Comparison of ENCODE assay signal across 10 mouse cellular contexts in genomic region chr10:43722711-43723614, GRCm38 (mm10).
A peak's percentile ranks its signal among the peaks of the same experiment; 100 is the strongest.
DNase-seq lines count a peak whose midpoint lies in the region; ATAC-seq and TF ChIP-seq lines count a peak whose summit lies in the region.
"Had no signal": no experiment of that assay in that cellular context is flagged by ENCODE, and none has a peak within 500 bp of the region (broad histone marks: within the 10 kb centered on the region; RNA-seq: fewer than 3 reads in every experiment).

No protein-coding gene starts in this region.

- no peaks in the 10 kb centered on the region for H3K36me3 ChIP-seq in limb, embryonic 11.5 days (ENCODE audit: control insufficient read depth, insufficient read depth, low read length)
- H3K36me3 ChIP-seq in midbrain, embryonic 12.5 days: no peaks in the 10 kb centered on the region
- H3K36me3 ChIP-seq: G1E had no signal

- no peak for DNase-seq in gastrocnemius, adult 2 months
- no peak for DNase-seq in gastrocnemius, adult 8-10 months (ENCODE audit: low spot score in 2 of 2)
- DNase-seq in embryo, embryonic 10 days (ENCODE audit: low spot score): peak; percentile 66
- DNase-seq in heart, postnatal 4 days: peak; percentile 20
- DNase-seq in limb, embryonic 11.5 days (ENCODE audit: low spot score): peak; percentile 89
- DNase-seq in thymus, postnatal 25 days: peak; percentile 44
- DNase-seq in left cerebral cortex, adult 11 months (ENCODE audit: low spot score): no peak

- peak overlapping the region; percentile 62 for H3K9ac ChIP-seq in limb, embryonic 11.5 days (ENCODE audit: low read length)
- H3K9ac ChIP-seq in midbrain, embryonic 12.5 days (replicated peaks): peak overlapping the region; percentile 37

- no peaks in the 10 kb centered on the region for H3K27me3 ChIP-seq in limb, embryonic 11.5 days (ENCODE audit: control insufficient read depth, insufficient read depth, low read length)
- H3K27me3 ChIP-seq in midbrain, embryonic 12.5 days: peaks cover 9% of the 10 kb centered on the region

- peaks cover 26% of the 10 kb centered on the region for H3K4me1 ChIP-seq in limb, embryonic 11.5 days (ENCODE audit: control insufficient read depth, insufficient read depth, low read length)
- peaks cover 19% of the 10 kb centered on the region for H3K4me1 ChIP-seq in midbrain, embryonic 12.5 days

- intact Hi-C loops in gastrocnemius, adult 2 months (cut with DNase I): no loop called here

- 1% methylated on average over 23 of the region's 23 CpGs for WGBS in limb, embryonic 11.5 days
- 3% methylated on average over 23 of the region's 23 CpGs for WGBS in midbrain, embryonic 12.5 days

- H3K9me3 ChIP-seq in limb, embryonic 11.5 days (ENCODE audit: control insufficient read depth, low read length): no peaks in the 10 kb centered on the region
- no peaks in the 10 kb centered on the region for H3K9me3 ChIP-seq in midbrain, embryonic 12.5 days
- H3K9me3 ChIP-seq: G1E had no signal

- no peak for TF ChIP-seq CTCF in gastrocnemius, adult 2 months (IDR thresholded peaks at IDR 0.05)

- peak overlapping the region; percentile 64 for H3K4me2 ChIP-seq in limb, embryonic 11.5 days (ENCODE audit: low read depth, severe bottlenecking)
- peak overlapping the region; percentile 71 for H3K4me2 ChIP-seq in midbrain, embryonic 12.5 days (replicated peaks)

- peak overlapping the region; percentile 66 for H3K4me3 ChIP-seq in gastrocnemius, adult 2 months
- peak overlapping the region; percentile 29 for H3K4me3 ChIP-seq in limb, embryonic 11.5 days (ENCODE audit: low read depth, low read length)
- H3K4me3 ChIP-seq in midbrain, embryonic 12.5 days: peak overlapping the region; percentile 35

- peak overlapping the region; percentile 68 for H3K27ac ChIP-seq in gastrocnemius, adult 2 months
- peak overlapping the region; percentile 99 for H3K27ac ChIP-seq in limb, embryonic 11.5 days (replicated peaks; ENCODE audit: low read depth, low read length)
- peak overlapping the region; percentile 5; the same call in 1 of the 2 replicates for H3K27ac ChIP-seq in midbrain, embryonic 12.5 days (replicated peaks)
- H3K27ac ChIP-seq: macrophage had no signal

- ATAC-seq in limb, embryonic 11.5 days (ENCODE audit: insufficient number of reproducible peaks, low FRiP score, low TSS enrichment, low read depth): peak; percentile 94
- peak; percentile 80 for ATAC-seq in midbrain, embryonic 12.5 days (ENCODE audit: low FRiP score, low read depth)

Comparison
In these comparisons a context has a peak if more than half of its experiments do, and no peak if none do; other contexts are left out.
1. DNase-seq: peak in embryo, embryonic 10 days (single experiment), heart, postnatal 4 days (single experiment), limb, embryonic 11.5 days (single experiment) and thymus, postnatal 25 days (single experiment); none in gastrocnemius, adult 2 months (single experiment), gastrocnemius, adult 8-10 months (0 of 2) and left cerebral cortex, adult 11 months (single experiment).
2. H3K27ac ChIP-seq: peak in every context shown above with its lines; median percentile 99 in limb, embryonic 11.5 days; 68 in gastrocnemius, adult 2 months; 5 in midbrain, embryonic 12.5 days.
3. Peak in every context shown above with its lines, with median percentiles within 50 percentile points of each other: H3K4me3 ChIP-seq.